Mouse (Mus musculus): ENCODE results near the gene Ino80. TPM values are rescaled to one million over a fixed set of nuclear protein-coding genes. Genes with fewer than 3 reads are reported as not detected.

Gene Ino80
- polyA plus RNA-seq, 1 experiment: 9.9 TPM

GRCm38 (mm10) chr2:119329123-119329817 lies 148.2 kb downstream of the Ino80 start:
- no peak overlapping the region for H3K4me3 ChIP-seq (replicated peaks; ENCODE audit: control insufficient read depth, low read depth, low read length)
- TF ChIP-seq CTCF (IDR thresholded peaks at IDR 0.05; ENCODE audit: control insufficient read depth, insufficient read depth, low read length) (no peak), POLR2A (IDR thresholded peaks at IDR 0.05; ENCODE audit: borderline replicate concordance, control insufficient read depth, low read depth, low read length) (no peak)
- WGBS: 58% methylated on average over 3 of the region's 3 CpGs
- H3K27ac ChIP-seq (ENCODE audit: control insufficient read depth, insufficient read depth, low read depth, low read length, poor library complexity): no peak overlapping the region
- no peaks in the 10 kb centered on the region; the same call in 1 of the 2 replicates for H3K4me1 ChIP-seq (ENCODE audit: control insufficient read depth, insufficient read depth, low read length)

GRCm38 (mm10) chr2:119328546-119328945 lies 148.9 kb downstream of the Ino80 start:
- H3K4me3 ChIP-seq (replicated peaks; ENCODE audit: control insufficient read depth, low read depth, low read length): no peak overlapping the region
- H3K27ac ChIP-seq (ENCODE audit: control insufficient read depth, insufficient read depth, low read depth, low read length, poor library complexity): no peak overlapping the region
- no peak for TF ChIP-seq POLR2A (IDR thresholded peaks at IDR 0.05; ENCODE audit: borderline replicate concordance, control insufficient read depth, low read depth, low read length)
- TF ChIP-seq CTCF (IDR thresholded peaks at IDR 0.05; ENCODE audit: control insufficient read depth, insufficient read depth, low read length): no peak
- H3K4me1 ChIP-seq (ENCODE audit: control insufficient read depth, insufficient read depth, low read length): no peaks in the 10 kb centered on the region; the same call in 1 of the 2 replicates
- WGBS: 68% methylated on average over 5 of the region's 5 CpGs

- TF ChIP-seq POLR2A (IDR thresholded peaks at IDR 0.05; ENCODE audit: borderline replicate concordance, control insufficient read depth, low read depth, low read length) (no peak), CTCF (IDR thresholded peaks at IDR 0.05; ENCODE audit: control insufficient read depth, insufficient read depth, low read length) (no peak)
- Histone ChIP-seq H3K27ac (ENCODE audit: control insufficient read depth, insufficient read depth, low read depth, low read length, poor library complexity) (no peak overlapping the region), H3K4me1 (ENCODE audit: control insufficient read depth, insufficient read depth, low read length) (no peaks in the 10 kb centered on the region; the same call in 1 of the 2 replicates), H3K4me3 (replicated peaks; ENCODE audit: control insufficient read depth, low read depth, low read length) (no peak overlapping the region)
- WGBS: 81% methylated on average over 11 of the region's 11 CpGs
Observed at GRCm38 (mm10) chr2:119327942-119328526, 149.5 kb downstream of the Ino80 start.

GRCm38 (mm10) chr2:119327102-119327480 lies 150.4 kb downstream of the Ino80 start:
- Histone ChIP-seq H3K4me1 (ENCODE audit: control insufficient read depth, insufficient read depth, low read length) (no peaks in the 10 kb centered on the region; the same call in 1 of the 2 replicates), H3K27ac (ENCODE audit: control insufficient read depth, insufficient read depth, low read depth, low read length, poor library complexity) (no peak overlapping the region), H3K4me3 (replicated peaks; ENCODE audit: control insufficient read depth, low read depth, low read length) (no peak overlapping the region)
- WGBS: under 1% methylated on average over 30 of the region's 30 CpGs
- TF ChIP-seq POLR2A (IDR thresholded peaks at IDR 0.05; ENCODE audit: borderline replicate concordance, control insufficient read depth, low read depth, low read length): no peak
- TF ChIP-seq CTCF (IDR thresholded peaks at IDR 0.05; ENCODE audit: control insufficient read depth, insufficient read depth, low read length): peak; percentile 30; the same call in 1 of the 2 replicates

DNA sequence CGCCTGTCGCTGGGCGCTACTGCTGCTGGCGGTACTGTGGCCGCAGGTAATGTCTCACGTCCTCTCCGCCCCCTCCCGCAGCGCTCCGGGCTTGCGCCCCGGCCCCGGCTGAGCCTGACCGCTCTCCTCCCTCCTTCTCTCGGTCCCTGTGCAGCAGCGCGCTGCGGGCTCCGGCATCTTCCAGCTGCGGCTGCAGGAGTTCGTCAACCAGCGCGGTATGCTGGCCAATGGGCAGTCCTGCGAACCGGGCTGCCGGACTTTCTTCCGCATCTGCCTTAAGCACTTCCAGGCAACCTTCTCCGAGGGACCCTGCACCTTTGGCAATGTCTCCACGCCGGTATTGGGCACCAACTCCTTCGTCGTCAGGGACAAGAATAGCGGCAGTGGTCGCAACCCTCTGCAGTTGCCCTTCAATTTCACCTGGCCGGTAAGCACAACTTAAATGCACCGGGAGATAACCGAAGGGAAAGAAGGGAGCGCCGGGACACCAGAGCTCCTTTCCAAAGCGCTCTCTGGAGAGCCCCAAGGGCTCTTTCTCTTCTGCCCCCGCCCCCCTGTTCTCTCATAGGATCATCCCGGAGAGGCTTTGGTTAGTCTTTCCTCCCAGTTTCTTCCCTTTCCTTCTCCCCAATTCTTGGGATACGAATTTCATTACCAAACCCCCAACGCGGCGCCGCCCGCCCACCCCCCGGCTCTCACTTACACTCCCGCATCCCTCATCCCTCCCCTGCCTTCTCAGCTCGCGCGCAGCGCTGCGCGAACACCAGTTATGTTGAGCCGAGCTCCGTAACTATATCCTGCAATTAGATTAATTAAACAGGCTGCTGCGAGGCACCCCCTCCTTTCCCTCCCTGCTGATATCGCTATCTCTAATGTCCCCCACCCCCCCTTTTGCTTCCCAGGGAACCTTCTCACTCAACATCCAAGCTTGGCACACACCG lies 151.1 kb downstream of the Ino80 start:
- H3K27ac ChIP-seq (ENCODE audit: control insufficient read depth, insufficient read depth, low read depth, low read length, poor library complexity): no peak overlapping the region
- TF ChIP-seq CTCF (IDR thresholded peaks at IDR 0.05; ENCODE audit: control insufficient read depth, insufficient read depth, low read length) (no peak), POLR2A (IDR thresholded peaks at IDR 0.05; ENCODE audit: borderline replicate concordance, control insufficient read depth, low read depth, low read length) (no peak)
- peak overlapping the region; percentile 32 for H3K4me3 ChIP-seq (replicated peaks; ENCODE audit: control insufficient read depth, low read depth, low read length)
- no peaks in the 10 kb centered on the region; the same call in 1 of the 2 replicates for H3K4me1 ChIP-seq (ENCODE audit: control insufficient read depth, insufficient read depth, low read length)
- 1% methylated on average over 61 of the region's 61 CpGs for WGBS

DNA sequence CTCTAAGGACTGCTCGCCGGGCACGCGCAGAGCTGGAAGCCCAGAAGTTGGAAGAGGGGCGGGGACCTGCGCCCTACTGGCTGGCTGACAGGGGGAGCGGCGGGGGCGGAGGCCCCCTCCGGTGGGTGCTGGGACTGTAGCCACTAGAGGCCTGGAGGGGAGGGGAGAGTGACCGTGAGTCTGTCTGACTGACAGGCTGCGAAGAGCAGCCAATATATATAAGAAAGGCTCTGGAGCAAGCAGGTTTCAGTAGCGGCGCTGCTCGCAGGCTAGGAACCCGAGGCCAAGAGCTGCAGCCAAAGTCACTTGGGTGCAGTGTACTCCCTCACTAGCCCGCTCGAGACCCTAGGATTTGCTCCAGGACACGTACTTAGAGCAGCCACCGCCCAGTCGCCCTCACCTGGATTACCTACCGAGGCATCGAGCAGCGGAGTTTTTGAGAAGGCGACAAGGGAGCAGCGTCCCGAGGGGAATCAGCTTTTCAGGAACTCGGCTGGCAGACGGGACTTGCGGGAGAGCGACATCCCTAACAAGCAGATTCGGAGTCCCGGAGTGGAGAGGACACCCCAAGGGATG lies 151.8 kb downstream of the Ino80 start, which contains the start of gene Dll4:
Gene Dll4, plus strand, starts transcription at position 217 of the 576 bp plus-strand sequence.
- Histone ChIP-seq H3K4me3 (replicated peaks; ENCODE audit: control insufficient read depth, low read depth, low read length) (peak within 1 kb of the TSS; percentile 32), H3K4me1 (ENCODE audit: control insufficient read depth, insufficient read depth, low read length) (no peaks in the 10 kb centered on the region; the same call in 1 of the 2 replicates)
- under 1% methylated on average over 33 of the region's 33 CpGs for WGBS

GRCm38 (mm10) chr2:119324576-119325318 lies 152.7 kb downstream of the Ino80 start:
- 1% methylated on average over 32 of the region's 32 CpGs for WGBS
- TF ChIP-seq CTCF (IDR thresholded peaks at IDR 0.05; ENCODE audit: control insufficient read depth, insufficient read depth, low read length): no peak
- TF ChIP-seq POLR2A (IDR thresholded peaks at IDR 0.05; ENCODE audit: borderline replicate concordance, control insufficient read depth, low read depth, low read length): no peak
- Histone ChIP-seq H3K27ac (ENCODE audit: control insufficient read depth, insufficient read depth, low read depth, low read length, poor library complexity) (peak overlapping the region; percentile 19; the same call in 1 of the 2 replicates), H3K4me3 (replicated peaks; ENCODE audit: control insufficient read depth, low read depth, low read length) (no peak overlapping the region), H3K4me1 (ENCODE audit: control insufficient read depth, insufficient read depth, low read length) (no peaks in the 10 kb centered on the region; the same call in 1 of the 2 replicates)

More for the DNA sequence above, 151.8 kb downstream of the Ino80 start, which contains the start of gene Dll4:
- TF ChIP-seq CTCF (IDR thresholded peaks at IDR 0.05; ENCODE audit: control insufficient read depth, insufficient read depth, low read length): no peak
- no peak; the same call in 1 of the 2 replicates for TF ChIP-seq POLR2A (IDR thresholded peaks at IDR 0.05; ENCODE audit: borderline replicate concordance, control insufficient read depth, low read depth, low read length)
- H3K27ac ChIP-seq (ENCODE audit: control insufficient read depth, insufficient read depth, low read depth, low read length, poor library complexity): peak within 1 kb of the TSS; percentile 19; the same call in 1 of the 2 replicates
